Mouse (Mus musculus) lung, embryonic 15.5 days (tissue): ENCODE measurements around the gene Doxl2. TPM values are rescaled to one million over a fixed set of nuclear protein-coding genes. Genes with fewer than 3 reads are reported as not detected.
"Not testable (repeated sequence)": the region's sequence is repeated elsewhere in the genome, so short reads cannot be mapped to it uniquely, and the experiment has no call there.

Experiments
- ATAC-seq: fragments of 200-750 bp; cut with Nextera tagmentation; 2 replicates; pipeline ENCODE4 v1.8.0; 2017; ENCODE audit warnings: moderate number of reproducible peaks, borderline replicate concordance; ENCODE audit not compliant: low FRiP score, low TSS enrichment; ENCODE audit errors: extremely low read depth
- H3K27ac ChIP-seq: fragments of 300-500 bp; sonication (generic); 2 replicates; pipeline ENCODE4 v1.5.1; 2015; ENCODE audit warnings: moderate library complexity, mild to moderate bottlenecking, inconsistent platforms
- H3K27me3 ChIP-seq: fragments of 300-500 bp; sonication (generic); 2 replicates; pipeline ENCODE4 v1.6.1; 2015; ENCODE audit warnings: inconsistent platforms
- H3K36me3 ChIP-seq: fragments of 300-500 bp; sonication (generic); 2 replicates; pipeline ENCODE4 v1.6.1; 2015; ENCODE audit warnings: inconsistent platforms
- H3K4me1 ChIP-seq: fragments of 300-500 bp; sonication (generic); 2 replicates; pipeline ENCODE4 v1.6.1; 2015; ENCODE audit warnings: inconsistent platforms
- H3K4me2 ChIP-seq: fragments of 300-500 bp; sonication (generic); 2 replicates; pipeline ENCODE4 v1.6.1; 2015; ENCODE audit warnings: inconsistent platforms, mild to moderate bottlenecking, moderate library complexity
- H3K4me3 ChIP-seq: fragments of 300-500 bp; sonication (generic); 2 replicates; pipeline ENCODE4 v1.5.1; 2015; ENCODE audit warnings: mild to moderate bottlenecking, inconsistent platforms
- H3K9ac ChIP-seq: fragments of 300-500 bp; sonication (generic); 2 replicates; pipeline ENCODE4 v1.6.1; 2015; ENCODE audit warnings: inconsistent platforms
- H3K9me3 ChIP-seq: fragments of 300-500 bp; sonication (generic); 2 replicates; pipeline ENCODE4 v1.6.1; 2016; ENCODE audit warnings: inconsistent platforms
- WGBS: fragments of 180-500 bp; shearing (Covaris S2); methylation state at CpG from one replicate; pipeline ENCODE4 v1.1.7; 2015; 5-methylcytosine and 5-hydroxymethylcytosine counted together
- polyA plus RNA-seq: library from polyadenylated mRNA; unstranded; fragments of >200 nt; fragmentation: Nextera tagmentation; extraction: Ambion mirVana; gene quantifications from 2 replicates; pipeline ENCODE4 v1.2.1, GENCODE M21; 2015

The Doxl2 gene
- polyA plus RNA-seq, result not detected in 2 replicates

- no peak within 1 kb of the TSS for H3K27ac ChIP-seq
- H3K9me3 ChIP-seq, result no peaks in the 10 kb centered on the region
- H3K4me2 ChIP-seq, result no peak within 1 kb of the TSS
- no peak for ATAC-seq
- H3K4me3 ChIP-seq, result no peak within 1 kb of the TSS
- H3K4me1 ChIP-seq, result no peaks in the 10 kb centered on the region
- H3K9ac ChIP-seq, result no peak within 1 kb of the TSS
- H3K36me3 ChIP-seq, result no peaks in the 10 kb centered on the region
- no peaks in the 10 kb centered on the region for H3K27me3 ChIP-seq
- 87% methylated on average over 2 of the region's 2 CpGs for WGBS
Observed at GRCm38 (mm10) chr6:48974663-48975062, at the start of gene Doxl2. TSS of gene Doxl2 (plus strand) at chr6:48974963.

- 81% methylated on average over 5 of the region's 5 CpGs for WGBS
- Histone ChIP-seq H3K4me3 (no peak within 1 kb of the TSS), H3K4me2 (no peak within 1 kb of the TSS), H3K4me1 (no peaks in the 10 kb centered on the region), H3K9ac (no peak within 1 kb of the TSS), H3K9me3 (no peaks in the 10 kb centered on the region), H3K36me3 (no peaks in the 10 kb centered on the region), H3K27ac (no peak within 1 kb of the TSS), H3K27me3 (no peaks in the 10 kb centered on the region)
- no peak for ATAC-seq
Observed at GRCm38 (mm10) chr6:48929595-48929994, 45.2 kb upstream of the Doxl2 start, which contains the start of gene 1600015I10Rik. TSS of gene 1600015I10Rik (plus strand) at chr6:48929895.

- no peaks in the 10 kb centered on the region for H3K9me3 ChIP-seq
- H3K4me3 ChIP-seq, result no peak overlapping the region
- H3K36me3 ChIP-seq, result no peaks in the 10 kb centered on the region
- no peak overlapping the region for H3K27ac ChIP-seq
- WGBS, result 72% methylated on average over 2 of the region's 2 CpGs
- ATAC-seq, result no peak
- H3K4me1 ChIP-seq, result no peaks in the 10 kb centered on the region
- H3K4me2 ChIP-seq, result no peak overlapping the region
- H3K9ac ChIP-seq, result no peak overlapping the region
- no peaks in the 10 kb centered on the region for H3K27me3 ChIP-seq
Observed at GRCm38 (mm10) chr6:48949596-48949995, 25.2 kb upstream of the Doxl2 start.

GRCm38 (mm10) chr6:48950676-48951075, 24.1 kb upstream of the Doxl2 start:
- Histone ChIP-seq H3K4me1 (no peaks in the 10 kb centered on the region), H3K27ac (no peak overlapping the region), H3K9me3 (no peaks in the 10 kb centered on the region), H3K4me3 (no peak overlapping the region), H3K9ac (no peak overlapping the region), H3K36me3 (no peaks in the 10 kb centered on the region), H3K27me3 (no peaks in the 10 kb centered on the region), H3K4me2 (no peak overlapping the region)
- WGBS, result 84% methylated on average over 5 of the region's 5 CpGs
- ATAC-seq, result no peak

- H3K27ac ChIP-seq, result no peak overlapping the region
- 84% methylated on average over 6 of the region's 6 CpGs for WGBS
- H3K27me3 ChIP-seq, result no peaks in the 10 kb centered on the region
- no peaks in the 10 kb centered on the region for H3K9me3 ChIP-seq
- no peak for ATAC-seq
- H3K4me1 ChIP-seq, result no peaks in the 10 kb centered on the region
- H3K9ac ChIP-seq, result no peak overlapping the region
- H3K4me3 ChIP-seq, result no peak overlapping the region
- H3K4me2 ChIP-seq, result no peak overlapping the region
- no peaks in the 10 kb centered on the region for H3K36me3 ChIP-seq
Observed at GRCm38 (mm10) chr6:48951630-48952029, 23.1 kb upstream of the Doxl2 start.

GRCm38 (mm10) chr6:48953220-48953619, 21.5 kb upstream of the Doxl2 start:
- H3K36me3 ChIP-seq, result no peaks in the 10 kb centered on the region
- no peak overlapping the region for H3K4me3 ChIP-seq
- WGBS, result 78% methylated on average over 5 of the region's 5 CpGs

GRCm38 (mm10) chr6:48954211-48954610, 20.6 kb upstream of the Doxl2 start:
- Histone ChIP-seq H3K4me3 (no peak overlapping the region), H3K36me3 (no peaks in the 10 kb centered on the region), H3K4me2 (no peak overlapping the region), H3K9me3 (no peaks in the 10 kb centered on the region), H3K4me1 (no peaks in the 10 kb centered on the region), H3K27ac (no peak overlapping the region), H3K9ac (no peak overlapping the region), H3K27me3 (no peaks in the 10 kb centered on the region)
- ATAC-seq, result no peak
- WGBS, result 75% methylated on average over 5 of the region's 5 CpGs

More at GRCm38 (mm10) chr6:48953220-48953619, 21.5 kb upstream of the Doxl2 start:
- Histone ChIP-seq H3K27me3 (no peaks in the 10 kb centered on the region), H3K4me2 (no peak overlapping the region), H3K4me1 (no peaks in the 10 kb centered on the region), H3K9me3 (no peaks in the 10 kb centered on the region), H3K27ac (no peak overlapping the region), H3K9ac (no peak overlapping the region)
- no peak for ATAC-seq

GRCm38 (mm10) chr6:48954946-48955345, 19.8 kb upstream of the Doxl2 start:
- no peak overlapping the region for H3K4me3 ChIP-seq
- 38% methylated on average over 1 of the region's 1 CpGs for WGBS
- 0 out of 2 replicates have a peak, but pooled peaks have one; percentile 46 for ATAC-seq
- H3K4me1 ChIP-seq, result no peaks in the 10 kb centered on the region
- H3K9me3 ChIP-seq, result no peaks in the 10 kb centered on the region
- no peaks in the 10 kb centered on the region for H3K27me3 ChIP-seq
- H3K27ac ChIP-seq, result no peak overlapping the region
- H3K4me2 ChIP-seq, result no peak overlapping the region
- no peaks in the 10 kb centered on the region for H3K36me3 ChIP-seq
- H3K9ac ChIP-seq, result no peak overlapping the region

- no peak for ATAC-seq
- H3K9me3 ChIP-seq, result no peaks in the 10 kb centered on the region
Observed at GRCm38 (mm10) chr6:48956785-48957184, 18.0 kb upstream of the Doxl2 start.

GRCm38 (mm10) chr6:48958053-48958452, 16.7 kb upstream of the Doxl2 start:
- Histone ChIP-seq H3K36me3 (no peaks in the 10 kb centered on the region), H3K27ac (no peak overlapping the region), H3K9me3 (no peaks in the 10 kb centered on the region), H3K4me3 (no peak overlapping the region), H3K27me3 (no peaks in the 10 kb centered on the region), H3K9ac (no peak overlapping the region), H3K4me2 (no peak overlapping the region), H3K4me1 (no peaks in the 10 kb centered on the region)
- no peak for ATAC-seq
- 50% methylated on average over 1 of the region's 1 CpGs for WGBS

More at GRCm38 (mm10) chr6:48956785-48957184, 18.0 kb upstream of the Doxl2 start:
- 86% methylated on average over 4 of the region's 4 CpGs for WGBS
- Histone ChIP-seq H3K27ac (no peak overlapping the region), H3K4me2 (no peak overlapping the region), H3K27me3 (no peaks in the 10 kb centered on the region), H3K4me1 (no peaks in the 10 kb centered on the region), H3K36me3 (no peaks in the 10 kb centered on the region), H3K9ac (no peak overlapping the region), H3K4me3 (no peak overlapping the region)

- not testable (repeated sequence) for H3K27me3 ChIP-seq, H3K4me2 ChIP-seq, H3K9ac ChIP-seq, H3K27ac ChIP-seq, H3K4me3 ChIP-seq, ATAC-seq, H3K9me3 ChIP-seq, H3K4me1 ChIP-seq, H3K36me3 ChIP-seq
- WGBS, result 20% methylated on average over 7 of the region's 7 CpGs
Observed at GRCm38 (mm10) chr6:48959151-48959550, 15.6 kb upstream of the Doxl2 start.

- not testable (repeated sequence) for H3K9ac ChIP-seq, ATAC-seq, H3K27ac ChIP-seq, H3K36me3 ChIP-seq, H3K4me1 ChIP-seq, H3K4me2 ChIP-seq, H3K27me3 ChIP-seq, H3K9me3 ChIP-seq, H3K4me3 ChIP-seq
- WGBS, result 86% methylated on average over 5 of the region's 5 CpGs
Observed at GRCm38 (mm10) chr6:48966696-48967095, 8.1 kb upstream of the Doxl2 start.

- no peak overlapping the region for H3K4me3 ChIP-seq
- no peak overlapping the region for H3K4me2 ChIP-seq
Observed at GRCm38 (mm10) chr6:48967868-48968267, 6.9 kb upstream of the Doxl2 start.

More at GRCm38 (mm10) chr6:48967868-48968267, 6.9 kb upstream of the Doxl2 start:
- Histone ChIP-seq H3K9me3 (no peaks in the 10 kb centered on the region), H3K9ac (no peak overlapping the region), H3K36me3 (no peaks in the 10 kb centered on the region), H3K27me3 (no peaks in the 10 kb centered on the region), H3K27ac (no peak overlapping the region), H3K4me1 (no peaks in the 10 kb centered on the region)
- ATAC-seq, result no peak
